Mouse (Mus musculus): ENCODE data around the gene Rnf44. TPM values are rescaled to one million over a fixed set of nuclear protein-coding genes. Genes with fewer than 3 reads are reported as not detected.

The Rnf44 gene
- total RNA-seq (2021) = 112 and 118 TPM in 2 replicates
- long read RNA-seq, experiment 1, partial matches to known transcripts = 5 of 39 reads
- long read RNA-seq, experiment 1, other reads (novel, unspliced or antisense) = 31 of 39 reads
- long read RNA-seq, experiment 2, partial matches to known transcripts = 4 of 29 reads
- long read RNA-seq, experiment 2, other reads (novel, unspliced or antisense) = 24 of 29 reads

- peak; percentile 100 for DNase-seq
Measured at GRCm38 (mm10) chr13:54693558-54694347, at the start of gene Rnf44. Rnf44 (minus strand) TSS chr13:54693907.

GRCm38 (mm10) chr13:54738213-54738601 lies 44.5 kb upstream of the Rnf44 start:
- DNase-seq = peak; percentile 37

- peak; percentile 57 for DNase-seq
Measured at GRCm38 (mm10) chr13:54737488-54738212, 43.9 kb upstream of the Rnf44 start.

- no peak for DNase-seq
Measured at GRCm38 (mm10) chr13:54736931-54737330, 43.2 kb upstream of the Rnf44 start.

GRCm38 (mm10) chr13:54726131-54726530 lies 32.4 kb upstream of the Rnf44 start:
- DNase-seq = peak; percentile 47

GRCm38 (mm10) chr13:54723143-54723542 lies 29.4 kb upstream of the Rnf44 start:
- no peak for DNase-seq

- DNase-seq = peak; percentile 66
Measured at GRCm38 (mm10) chr13:54716916-54717315, 23.2 kb upstream of the Rnf44 start.

- DNase-seq = peak; percentile 39
Measured at GRCm38 (mm10) chr13:54714996-54715395, 21.3 kb upstream of the Rnf44 start.

- no peak for DNase-seq
Measured at GRCm38 (mm10) chr13:54714393-54714792, 20.7 kb upstream of the Rnf44 start.

GRCm38 (mm10) chr13:54710866-54711265 lies 17.2 kb upstream of the Rnf44 start:
- no peak for DNase-seq

- no peak for DNase-seq
Measured at GRCm38 (mm10) chr13:54704890-54705289, 11.2 kb upstream of the Rnf44 start.

GRCm38 (mm10) chr13:54702507-54702906 lies 8.8 kb upstream of the Rnf44 start:
- DNase-seq = no peak

GRCm38 (mm10) chr13:54701243-54701642 lies 7.5 kb upstream of the Rnf44 start, which contains the start of gene Cdhr2:
Cdhr2 (plus strand) TSS chr13:54701461.
- DNase-seq = no peak

GRCm38 (mm10) chr13:54695479-54696230 lies 1.9 kb upstream of the Rnf44 start:
- DNase-seq = no peak

- peak; percentile 89 for DNase-seq
Measured at GRCm38 (mm10) chr13:54694348-54695060, 797 bp upstream of the Rnf44 start.

- DNase-seq = no peak
Measured at GRCm38 (mm10) chr13:54692711-54693557, 773 bp downstream of the Rnf44 start.

GRCm38 (mm10) chr13:54691737-54692136 lies 2.0 kb downstream of the Rnf44 start:
- no peak for DNase-seq

- DNase-seq = no peak
Measured at GRCm38 (mm10) chr13:54690151-54690740, 3.5 kb downstream of the Rnf44 start.

- DNase-seq = peak; percentile 99
Measured at GRCm38 (mm10) chr13:54687575-54688424, 5.9 kb downstream of the Rnf44 start.

Data from adrenal gland, postnatal 14 days (tissue).